In the genomic region with DNA sequence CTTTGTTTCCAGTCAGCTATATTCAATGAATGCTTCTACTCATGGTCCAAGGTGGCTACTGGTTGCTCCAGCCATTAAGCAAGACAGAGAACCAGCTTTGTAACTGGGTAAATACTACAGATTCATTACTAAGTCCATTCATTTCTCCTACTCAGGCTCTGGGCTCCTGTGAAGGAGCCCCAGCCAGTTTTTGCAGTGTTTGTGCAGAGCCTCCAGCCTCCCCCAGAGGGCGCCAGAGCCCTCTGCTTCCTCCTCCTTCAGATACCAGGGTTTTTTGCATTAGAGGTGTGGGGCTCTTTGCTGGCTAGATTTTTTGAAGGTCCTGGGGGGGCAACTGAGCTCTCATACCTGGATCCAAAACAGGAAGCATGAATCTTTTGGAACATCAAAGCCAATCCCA, we compare ENCODE assay signal across 8 mouse cellular contexts. TPM values are rescaled to one million over a fixed set of nuclear protein-coding genes. Genes with fewer than 3 reads are reported as not detected.
DNase-seq lines count a peak whose midpoint lies in the region; ATAC-seq lines count a peak whose summit lies in the region.

No protein-coding gene starts in this region.

- WGBS in limb, embryonic 12.5 days, result 0% methylated on average over 1 of the region's 1 CpGs

- peak; percentile 78 for DNase-seq in A20 (ENCODE audit: low read depth, low spot score)
- DNase-seq in adrenal gland, adult 18-20 months (ENCODE audit: low spot score in 2 of 2), result peak; percentile 76 to 80
- peak; percentile 62 for DNase-seq in embryo, embryonic 10 days (ENCODE audit: low spot score)
- peak; percentile 61 for DNase-seq in gastrocnemius, postnatal 25 days
- DNase-seq in kidney, adult 8-10 months, result peak; percentile 71 to 77
- peak; percentile 80 for DNase-seq in neural tube, embryonic 10.5 days (ENCODE audit: extremely low spot score, low spot score)
- peak; percentile 84 for DNase-seq in splenic B cell, adult 2 months (ENCODE audit: low read depth, low spot score)

- H3K4me1 ChIP-seq in limb, embryonic 12.5 days (replicated peaks), result peaks cover 15% of the 10 kb centered on the region

- H3K27ac ChIP-seq in limb, embryonic 12.5 days, result no peak overlapping the region

- ATAC-seq in limb, embryonic 12.5 days (ENCODE audit: insufficient number of reproducible peaks, insufficient read depth, low FRiP score, low TSS enrichment, low read depth), result peak; percentile 45; the same call in 1 of the 2 replicates

- no peak overlapping the region for H3K4me2 ChIP-seq in limb, embryonic 12.5 days

- no peak overlapping the region for H3K9ac ChIP-seq in limb, embryonic 12.5 days (replicated peaks)

- no peaks in the 10 kb centered on the region for H3K36me3 ChIP-seq in limb, embryonic 12.5 days
- H3K36me3 ChIP-seq in splenic B cell, adult 2 months (ENCODE audit: control insufficient read depth, insufficient read depth, low read length, poor library complexity, severe bottlenecking), result no peaks in the 10 kb centered on the region

- no peak overlapping the region for H3K4me3 ChIP-seq in limb, embryonic 12.5 days (replicated peaks)

- H3K27me3 ChIP-seq in limb, embryonic 12.5 days, result no peaks in the 10 kb centered on the region
- H3K27me3 ChIP-seq in splenic B cell, adult 2 months (ENCODE audit: control insufficient read depth, insufficient read depth, low read length, poor library complexity, severe bottlenecking), result no peaks in the 10 kb centered on the region

- no peaks in the 10 kb centered on the region for H3K9me3 ChIP-seq in limb, embryonic 12.5 days

RNA-seq across cellular contexts. Expression of a gene that starts 8.3 kb away (rescaled TPM):
- 1 to 10 TPM; 5.3 to 5.8 TPM for total RNA-seq in adrenal gland, adult 18-20 months (2021)
- 1 to 10 TPM in 1 of 2 experiments, under 1 TPM in 1; 0.64 to 1.2 TPM for total RNA-seq in gastrocnemius, postnatal 25 days (2021)
- 0.13 and 0.14 TPM in 2 replicates for polyA plus RNA-seq in limb, embryonic 12.5 days (2016; fragmentation: Nextera tagmentation; extraction: Ambion mirVana)

RNA-seq across cellular contexts. Expression of a gene that starts 31.2 kb away (rescaled TPM):
- total RNA-seq in adrenal gland, adult 18-20 months (2021), result 1 to 10 TPM; 2.2 to 4.8 TPM
- total RNA-seq in gastrocnemius, postnatal 25 days (2021), result 1 to 10 TPM; 1.7 to 4.7 TPM
- 5.2 and 8.5 TPM in 2 replicates for polyA plus RNA-seq in limb, embryonic 12.5 days (2016; fragmentation: Nextera tagmentation; extraction: Ambion mirVana)

RNA-seq across cellular contexts. Expression of a gene that starts 32.3 kb away (rescaled TPM):
- 10 to 100 TPM in 1 of 2 experiments, 1 to 10 TPM in 1; 8.4 to 11.1 TPM for total RNA-seq in adrenal gland, adult 18-20 months (2021)
- 10 to 100 TPM; 14.5 to 16.6 TPM for total RNA-seq in gastrocnemius, postnatal 25 days (2021)
- 20.7 and 21.2 TPM in 2 replicates for polyA plus RNA-seq in limb, embryonic 12.5 days (2016; fragmentation: Nextera tagmentation; extraction: Ambion mirVana)

RNA-seq across cellular contexts. Expression of a gene that starts 38.5 kb away (rescaled TPM):
- total RNA-seq in adrenal gland, adult 18-20 months (2021), result not detected
- not detected for total RNA-seq in gastrocnemius, postnatal 25 days (2021)
- not detected in 2 replicates for polyA plus RNA-seq in limb, embryonic 12.5 days (2016; fragmentation: Nextera tagmentation; extraction: Ambion mirVana)

RNA-seq across cellular contexts. Expression of a gene that starts 51.9 kb away (rescaled TPM):
- 1 to 10 TPM; 4.8 to 6.0 TPM for total RNA-seq in adrenal gland, adult 18-20 months (2021)
- total RNA-seq in gastrocnemius, postnatal 25 days (2021), result 1 to 10 TPM; 1.8 to 3.2 TPM
- polyA plus RNA-seq in limb, embryonic 12.5 days (2016; fragmentation: Nextera tagmentation; extraction: Ambion mirVana), result 16.3 and 18.8 TPM in 2 replicates
